Comparison of ENCODE assay signal across 11 mouse cellular contexts in genomic region chr3:9128407-9128806, GRCm38 (mm10).
DNase-seq lines count a peak whose midpoint lies in the region; ATAC-seq and TF ChIP-seq lines count a peak whose summit lies in the region.
"Had no signal": no experiment of that assay in that cellular context is flagged by ENCODE, and none has a peak within 500 bp of the region (broad histone marks: within the 10 kb centered on the region; RNA-seq: fewer than 3 reads in every experiment).

No protein-coding gene starts in this region.

- no peaks in the 10 kb centered on the region for H3K4me1 ChIP-seq in midbrain, embryonic 13.5 days (replicated peaks)
- H3K4me1 ChIP-seq: limb, embryonic 15.5 days had no signal

- DNase-seq in left cerebral cortex, adult 18-20 months (ENCODE audit: low spot score in 2 of 2) = peak; percentile 25 to 44
- DNase-seq in left cerebral cortex, postnatal 4 days = no peak
- peak; percentile 80 for DNase-seq in Patski (ENCODE audit: low read depth, low spot score)
- DNase-seq in kidney, postnatal 36 days = no peak
- DNase-seq in spleen, adult 12 weeks (ENCODE audit: low spot score) = no peak
- DNase-seq: heart, postnatal 10 days; thymus, postnatal 25 days had no signal

- 93% methylated on average over 4 of the region's 4 CpGs for WGBS in midbrain, embryonic 13.5 days

- H3K36me3 ChIP-seq in midbrain, embryonic 13.5 days = no peaks in the 10 kb centered on the region
- H3K36me3 ChIP-seq: limb, embryonic 15.5 days had no signal

- no peak overlapping the region for H3K4me2 ChIP-seq in midbrain, embryonic 13.5 days (replicated peaks)
- H3K4me2 ChIP-seq: limb, embryonic 15.5 days had no signal

- POLR2A ChIA-PET in Patski (lab: Charles Lee) = interaction anchor here (1.0 kb wide), 1 partner anchor 304 kb away, joined by 3 read pairs; no protein-coding TSS in a partner anchor

- no peak for TF ChIP-seq CTCF in Patski (IDR thresholded peaks at IDR 0.05)

- H3K4me3 ChIP-seq in midbrain, embryonic 13.5 days (replicated peaks) = no peak overlapping the region
- H3K4me3 ChIP-seq: limb, embryonic 15.5 days had no signal

- intact Hi-C loops in left cerebral cortex, postnatal 4 days (cut with DNase I) = no loop called here

- ATAC-seq in Patski = peak; percentile 81
- ATAC-seq in hematopoietic stem cell, adult 5-6 weeks (replicated peaks in 1 of 2; ENCODE audit: insufficient read depth in 1 of 2, low FRiP score in 2 of 2, low TSS enrichment in 1 of 2, low read depth in 1 of 2, poor library complexity in 2 of 2, severe bottlenecking in 2 of 2) = peak; percentile 65 to 74
- peak; percentile 99 for ATAC-seq in megakaryocyte progenitor cell, adult 5-6 weeks (replicated peaks; ENCODE audit: poor library complexity)
- ATAC-seq in midbrain, embryonic 13.5 days = no peak

- no peaks in the 10 kb centered on the region for H3K27me3 ChIP-seq in Patski
- H3K27me3 ChIP-seq in midbrain, embryonic 13.5 days = no peaks in the 10 kb centered on the region
- H3K27me3 ChIP-seq: limb, embryonic 15.5 days had no signal

- H3K9me3 ChIP-seq in midbrain, embryonic 13.5 days = no peaks in the 10 kb centered on the region
- H3K9me3 ChIP-seq: limb, embryonic 15.5 days had no signal

- in situ Hi-C loops in Patski (cut with MboI; ENCODE audit: low pct_unique_long_range_greater_than_20kb) = no loop called here

- CTCF ChIA-PET in Patski (lab: Charles Lee) = interaction anchor here (0.7 to 1.4 kb wide), 4 partner anchors 13 to 152 kb away, joined by 3 to 5 read pairs (median 3); no protein-coding TSS in a partner anchor

- H3K27ac ChIP-seq in midbrain, embryonic 13.5 days = no peak overlapping the region
- H3K27ac ChIP-seq: limb, embryonic 15.5 days had no signal

- no peak overlapping the region for H3K9ac ChIP-seq in midbrain, embryonic 13.5 days (replicated peaks)
- H3K9ac ChIP-seq: limb, embryonic 15.5 days had no signal

Comparison
In these comparisons a context has a peak if more than half of its experiments do, and no peak if none do; other contexts are left out.
1. DNase-seq: peak in left cerebral cortex, adult 18-20 months (2 of 2) and Patski (single experiment); none in left cerebral cortex, postnatal 4 days (single experiment), kidney, postnatal 36 days (0 of 2) and spleen, adult 12 weeks (single experiment).